Mouse (Mus musculus): ENCODE measurements at regions not wholly inside any gene's neighbourhood (a gene's known extent, or its start where the extent isn't known, plus 50 kb on each side); places are given as distances from the start of the nearest gene placed in this dataset.

- peak; percentile 74 for DNase-seq (ENCODE audit: low read depth, low spot score)
These were observed 176.7 kb downstream of the Ttc8 start for GRCm38 (mm10) chr12:99096930-99097617.

- no peak for DNase-seq (ENCODE audit: low read depth, low spot score)
These were observed 177.3 kb downstream of the Ttc8 start for GRCm38 (mm10) chr12:99097618-99098066.

- no peak for DNase-seq (ENCODE audit: low read depth, low spot score)
These were observed 179.5 kb downstream of the Ttc8 start for GRCm38 (mm10) chr12:99099881-99100280.

GRCm38 (mm10) chr12:99108616-99109015 is 188.2 kb downstream of the Ttc8 start:
- DNase-seq (ENCODE audit: low read depth, low spot score), result no peak

GRCm38 (mm10) chr12:99113781-99114180 is 193.4 kb downstream of the Ttc8 start:
- DNase-seq (ENCODE audit: low read depth, low spot score), result no peak

GRCm38 (mm10) chr12:99116491-99116890 is 196.1 kb downstream of the Ttc8 start:
- no peak for DNase-seq (ENCODE audit: low read depth, low spot score)

- DNase-seq (ENCODE audit: low read depth, low spot score), result peak; percentile 9
These were observed 198.2 kb downstream of the Ttc8 start for GRCm38 (mm10) chr12:99118381-99119115.

- no peak for DNase-seq (ENCODE audit: low read depth, low spot score)
These were observed 199.6 kb downstream of the Ttc8 start for GRCm38 (mm10) chr12:99119966-99120365.

GRCm38 (mm10) chr12:99123611-99124495 is 203.5 kb downstream of the Ttc8 start:
- DNase-seq (ENCODE audit: low read depth, low spot score), result no peak

GRCm38 (mm10) chr12:99126129-99126528 is 205.8 kb downstream of the Ttc8 start:
- DNase-seq (ENCODE audit: low read depth, low spot score), result no peak
